Mouse (Mus musculus) Patski (cell line): Measurements from ENCODE around the gene Chic1. TPM values are rescaled to one million over a fixed set of nuclear protein-coding genes. Genes with fewer than 3 reads are reported as not detected.

Experiments
- ATAC-seq: fragments of 100-300 bp; one replicate; pipeline ENCODE4 v1.8.0; 2021
- CTCF ChIA-PET: fragments of 350-600 bp; sonication (Branson Sonifier 250); formaldehyde crosslinking; loops from one replicate; lab custom pipeline; 2022; ENCODE audit warnings: inconsistent platforms; lab: Charles Lee
- POLR2A ChIA-PET: fragments of 350-600 bp; sonication (Branson Sonifier 250); formaldehyde crosslinking; loops from one replicate; lab custom pipeline; 2022; ENCODE audit warnings: antibody characterized with exemption, inconsistent platforms; lab: Charles Lee
- DNase-seq: peaks from one replicate; pipeline ENCODE4 v3.0.0-alpha.2; 2011; ENCODE audit warnings: low read depth, low spot score
- H3K27me3 ChIP-seq: fragments of 371-371 bp; one replicate; pipeline ENCODE4 v1.5.1; 2021
- CTCF ChIP-seq: fragments of 100-300 bp; IDR thresholded peaks from one replicate; pipeline ENCODE4 v1.5.1; 2021
- in situ Hi-C: fragments of 300-500 bp; cut with MboI; formaldehyde crosslinking; loops from 3 replicates; pipeline ENCODE4 v1.11.1; 2018; ENCODE audit warnings: low pct_unique_long_range_greater_than_20kb, mixed read lengths
- polyA plus RNA-seq: library from polyadenylated mRNA; unstranded; gene quantifications from one replicate; pipeline ENCODE4 v1.2.3, GENCODE M21; 2021

The Chic1 gene
- polyA plus RNA-seq: 2.8 TPM

- ChIA-PET POLR2A (no interaction called here), CTCF (no interaction called here)
- no peak for DNase-seq
- ATAC-seq: peak; percentile 78
- in situ Hi-C loops: no loop called here
- H3K27me3 ChIP-seq: peaks cover 75% of the 10 kb centered on the region
- TF ChIP-seq CTCF: no peak
Observed at GRCm38 (mm10) chrX:103356287-103356686, at the start of gene Chic1. Gene Chic1 (plus strand): TSS chrX:103356476.

GRCm38 (mm10) chrX:103308262-103308661 lies 48.0 kb upstream of the Chic1 start:
- H3K27me3 ChIP-seq: peaks cover 39% of the 10 kb centered on the region

GRCm38 (mm10) chrX:103311723-103312122 lies 44.6 kb upstream of the Chic1 start:
- peaks cover 23% of the 10 kb centered on the region for H3K27me3 ChIP-seq
- ChIA-PET CTCF (no interaction called here), POLR2A (no interaction called here)
- in situ Hi-C loops: no loop called here
- ATAC-seq: no peak
- no peak for DNase-seq
- no peak for TF ChIP-seq CTCF

More at GRCm38 (mm10) chrX:103308262-103308661, 48.0 kb upstream of the Chic1 start:
- ATAC-seq: no peak
- ChIA-PET CTCF (no interaction called here), POLR2A (no interaction called here)
- in situ Hi-C loops: no loop called here
- no peak for DNase-seq
- no peak for TF ChIP-seq CTCF

- ChIA-PET CTCF (no interaction called here), POLR2A (no interaction called here)
- in situ Hi-C loops: no loop called here
- DNase-seq (no peak), ATAC-seq (no peak)
- H3K27me3 ChIP-seq: peaks cover 36% of the 10 kb centered on the region
- no peak for TF ChIP-seq CTCF
Observed at GRCm38 (mm10) chrX:103314146-103314545, 42.1 kb upstream of the Chic1 start.

- CTCF ChIA-PET: interaction anchor here (1.6 kb wide), 1 partner anchor 30 kb away, joined by 4 read pairs; no protein-coding TSS in a partner anchor
- no peak for TF ChIP-seq CTCF
Observed at GRCm38 (mm10) chrX:103321146-103321545, 35.1 kb upstream of the Chic1 start, which contains the start of gene Cdx4. Gene Cdx4 (plus strand): TSS chrX:103321398.

GRCm38 (mm10) chrX:103325900-103326299 lies 30.4 kb upstream of the Chic1 start:
- ChIA-PET CTCF (no interaction called here), POLR2A (no interaction called here)
- DNase-seq (no peak), ATAC-seq (no peak)
- in situ Hi-C loops: no loop called here
- no peak for TF ChIP-seq CTCF
- H3K27me3 ChIP-seq: peaks cover 71% of the 10 kb centered on the region

More at GRCm38 (mm10) chrX:103321146-103321545, 35.1 kb upstream of the Chic1 start, which contains the start of gene Cdx4:
- in situ Hi-C loops: no loop called here
- no peak for ATAC-seq
- POLR2A ChIA-PET: no interaction called here
- DNase-seq: no peak
- peaks cover 67% of the 10 kb centered on the region for H3K27me3 ChIP-seq

- in situ Hi-C loops: no loop called here
- DNase-seq: no peak
- no peak for ATAC-seq
- H3K27me3 ChIP-seq: peaks cover 61% of the 10 kb centered on the region
- ChIA-PET POLR2A (no interaction called here), CTCF (no interaction called here)
- no peak for TF ChIP-seq CTCF
Observed at GRCm38 (mm10) chrX:103329386-103329785, 26.9 kb upstream of the Chic1 start.

- no peak for TF ChIP-seq CTCF
- DNase-seq (no peak), ATAC-seq (no peak)
- POLR2A ChIA-PET: no interaction called here
- in situ Hi-C loops: no loop called here
- CTCF ChIA-PET: no interaction called here
- peaks cover 46% of the 10 kb centered on the region for H3K27me3 ChIP-seq
Observed at GRCm38 (mm10) chrX:103331125-103331858, 25.0 kb upstream of the Chic1 start.

GRCm38 (mm10) chrX:103341369-103342113 lies 14.7 kb upstream of the Chic1 start:
- H3K27me3 ChIP-seq: peaks cover 34% of the 10 kb centered on the region
- DNase-seq (no peak), ATAC-seq (no peak)
- in situ Hi-C loops: no loop called here
- ChIA-PET POLR2A (no interaction called here), CTCF (no interaction called here)
- no peak for TF ChIP-seq CTCF

- peaks cover 70% of the 10 kb centered on the region for H3K27me3 ChIP-seq
- no peak for DNase-seq
- CTCF ChIA-PET: no interaction called here
- in situ Hi-C loops: no loop called here
- POLR2A ChIA-PET: no interaction called here
- TF ChIP-seq CTCF: no peak
- ATAC-seq: no peak
Observed at GRCm38 (mm10) chrX:103355784-103356183, 492 bp upstream of the Chic1 start.

- ATAC-seq (no peak), DNase-seq (no peak)
- in situ Hi-C loops: no loop called here
- H3K27me3 ChIP-seq: peaks cover 79% of the 10 kb centered on the region
- TF ChIP-seq CTCF: no peak
- ChIA-PET POLR2A (no interaction called here), CTCF (no interaction called here)
Observed at GRCm38 (mm10) chrX:103356761-103357236, 523 bp downstream of the Chic1 start.
